Mouse (Mus musculus) hindlimb bud, embryonic 11.5 days (tissue): ENCODE measurements around the gene Ptgds.

Experiments used
- DNase-seq: peaks from one replicate; pipeline ENCODE4 v3.0.0-alpha.2; 2012; ENCODE audit warnings: low read depth, low spot score; ENCODE audit errors: extremely low spot score

The Ptgds gene

GRCm38 (mm10) chr2:25417426-25417825 is 52.4 kb downstream of the Ptgds start:
- no peak for DNase-seq
